20 mouse cellular contexts compared by ENCODE assay signal in genomic region chr12:72229451-72230196, GRCm38 (mm10). TPM values are rescaled to one million over a fixed set of nuclear protein-coding genes. Genes with fewer than 3 reads are reported as not detected.
DNase-seq lines count a peak whose midpoint lies in the region; ATAC-seq lines count a peak whose summit lies in the region.
"Had no signal": no experiment of that assay in that cellular context is flagged by ENCODE, and none has a peak within 500 bp of the region (broad histone marks: within the 10 kb centered on the region; RNA-seq: fewer than 3 reads in every experiment).

No protein-coding gene starts in this region.

- no peak overlapping the region for H3K4me3 ChIP-seq in hindbrain, embryonic 15.5 days
- no peak overlapping the region for H3K4me3 ChIP-seq in hindbrain, embryonic 12.5 days
- no peak overlapping the region for H3K4me3 ChIP-seq in hindbrain, embryonic 16.5 days (ENCODE audit: low read length)
- H3K4me3 ChIP-seq: midbrain, embryonic 12.5 days had no signal

- no peak for ATAC-seq in hindbrain, embryonic 15.5 days (ENCODE audit: low FRiP score, low read depth)
- ATAC-seq in hindbrain, embryonic 12.5 days (ENCODE audit: low FRiP score) = no peak
- no peak for ATAC-seq in hindbrain, embryonic 16.5 days
- ATAC-seq: activated CD4-positive, CD25-positive, alpha-beta regulatory T cell, adult 4 months; intestine, embryonic 16.5 days had no signal

- peaks cover 83% of the 10 kb centered on the region for H3K4me1 ChIP-seq in hindbrain, embryonic 15.5 days (replicated peaks)
- H3K4me1 ChIP-seq in hindbrain, embryonic 12.5 days = peaks cover 42% of the 10 kb centered on the region
- peaks cover 41% of the 10 kb centered on the region for H3K4me1 ChIP-seq in hindbrain, embryonic 16.5 days (ENCODE audit: control insufficient read depth, insufficient read depth, low read depth, low read length)

- H3K9ac ChIP-seq in hindbrain, embryonic 15.5 days = no peak overlapping the region
- H3K9ac ChIP-seq in hindbrain, embryonic 12.5 days = no peak overlapping the region
- peak overlapping the region; percentile 33 for H3K9ac ChIP-seq in hindbrain, embryonic 16.5 days (ENCODE audit: low read depth, low read length)
- H3K9ac ChIP-seq: midbrain, embryonic 12.5 days had no signal

- DNase-seq in cerebellum, adult 11 months = peak; percentile 40
- no peak for DNase-seq in cerebellum, postnatal 4 days (ENCODE audit: low spot score in 2 of 2)
- DNase-seq in cerebellum, adult 18-20 months = peak; percentile 58 to 59
- DNase-seq in B cell, adult 2 months = no peak
- no peak for DNase-seq in adipocyte (ENCODE audit: low spot score)
- DNase-seq: gastrocnemius, postnatal 14 days; lung, postnatal 36 days; retina, postnatal 1 day had no signal

- no peaks in the 10 kb centered on the region for H3K9me3 ChIP-seq in hindbrain, embryonic 15.5 days
- no peaks in the 10 kb centered on the region for H3K9me3 ChIP-seq in hindbrain, embryonic 12.5 days (replicated peaks)
- no peaks in the 10 kb centered on the region for H3K9me3 ChIP-seq in hindbrain, embryonic 16.5 days (ENCODE audit: control insufficient read depth, low read length)
- H3K9me3 ChIP-seq: midbrain, embryonic 12.5 days had no signal

- H3K4me2 ChIP-seq in hindbrain, embryonic 15.5 days = peak overlapping the region; percentile 16
- H3K4me2 ChIP-seq in hindbrain, embryonic 12.5 days (replicated peaks) = no peak overlapping the region
- H3K4me2 ChIP-seq in hindbrain, embryonic 16.5 days (ENCODE audit: low read length) = peak overlapping the region; percentile 27
- H3K4me2 ChIP-seq: heart, embryonic 11.5 days; midbrain, embryonic 12.5 days had no signal

- no peaks in the 10 kb centered on the region for H3K27me3 ChIP-seq in hindbrain, embryonic 15.5 days
- H3K27me3 ChIP-seq in hindbrain, embryonic 12.5 days = no peaks in the 10 kb centered on the region
- H3K27me3 ChIP-seq in hindbrain, embryonic 16.5 days (replicated peaks; ENCODE audit: control insufficient read depth, insufficient read depth, low read length) = no peaks in the 10 kb centered on the region
- H3K27me3 ChIP-seq: midbrain, embryonic 12.5 days had no signal

- H3K27ac ChIP-seq in hindbrain, embryonic 15.5 days (replicated peaks) = peak overlapping the region; percentile 12; the same call in 1 of the 2 replicates
- H3K27ac ChIP-seq in hindbrain, embryonic 12.5 days = no peak overlapping the region
- H3K27ac ChIP-seq in hindbrain, embryonic 16.5 days (ENCODE audit: low read depth, low read length) = no peak overlapping the region; the same call in 1 of the 2 replicates
- H3K27ac ChIP-seq: midbrain, embryonic 12.5 days had no signal

- no peaks in the 10 kb centered on the region; the same call in 1 of the 2 replicates for H3K36me3 ChIP-seq in hindbrain, embryonic 15.5 days
- H3K36me3 ChIP-seq in hindbrain, embryonic 12.5 days = peaks cover 8% of the 10 kb centered on the region; the same call in 1 of the 2 replicates
- H3K36me3 ChIP-seq in hindbrain, embryonic 16.5 days (ENCODE audit: control insufficient read depth, insufficient read depth, low read length) = no peaks in the 10 kb centered on the region

- WGBS in hindbrain, embryonic 15.5 days = 61% methylated on average over 8 of the region's 8 CpGs
- 83% methylated on average over 8 of the region's 8 CpGs for WGBS in hindbrain, embryonic 12.5 days
- WGBS in hindbrain, embryonic 16.5 days = 52% methylated on average over 8 of the region's 8 CpGs

RNA-seq across cellular contexts. Expression of gene Ccdc175, which starts 44.8 kb away (rescaled TPM):
- 0.12 TPM in 1 of 2 replicates, not detected in the other for polyA plus RNA-seq in hindbrain, embryonic 15.5 days (2015; fragmentation: Nextera tagmentation; extraction: Ambion mirVana)
- 0.08 TPM in 1 of 2 replicates, not detected in the other for polyA plus RNA-seq in hindbrain, embryonic 12.5 days (2016; fragmentation: Nextera tagmentation; extraction: Ambion mirVana)
- not detected in 2 replicates for polyA plus RNA-seq in hindbrain, embryonic 16.5 days (2015; fragmentation: Nextera tagmentation; extraction: Ambion mirVana)
- polyA plus RNA-seq: activated CD4-positive, CD25-positive, alpha-beta regulatory T cell, adult 4 months; embryonic facial prominence, embryonic 14.5 days; heart, embryonic 11.5 days; intestine, embryonic 16.5 days; kidney, embryonic 16.5 days; limb, embryonic 14.5 days; liver, embryonic 16.5 days; midbrain, embryonic 12.5 days; spleen, adult 2 months had no signal

Comparison
In these comparisons a context has a peak if more than half of its experiments do, and no peak if none do; other contexts are left out.
1. DNase-seq: peak in cerebellum, adult 11 months (single experiment) and cerebellum, adult 18-20 months (2 of 2); none in cerebellum, postnatal 4 days (0 of 2), B cell, adult 2 months (0 of 2) and adipocyte (single experiment).